Mouse (Mus musculus): ENCODE results near the gene Mboat1.

Mboat1 gene

DNA sequence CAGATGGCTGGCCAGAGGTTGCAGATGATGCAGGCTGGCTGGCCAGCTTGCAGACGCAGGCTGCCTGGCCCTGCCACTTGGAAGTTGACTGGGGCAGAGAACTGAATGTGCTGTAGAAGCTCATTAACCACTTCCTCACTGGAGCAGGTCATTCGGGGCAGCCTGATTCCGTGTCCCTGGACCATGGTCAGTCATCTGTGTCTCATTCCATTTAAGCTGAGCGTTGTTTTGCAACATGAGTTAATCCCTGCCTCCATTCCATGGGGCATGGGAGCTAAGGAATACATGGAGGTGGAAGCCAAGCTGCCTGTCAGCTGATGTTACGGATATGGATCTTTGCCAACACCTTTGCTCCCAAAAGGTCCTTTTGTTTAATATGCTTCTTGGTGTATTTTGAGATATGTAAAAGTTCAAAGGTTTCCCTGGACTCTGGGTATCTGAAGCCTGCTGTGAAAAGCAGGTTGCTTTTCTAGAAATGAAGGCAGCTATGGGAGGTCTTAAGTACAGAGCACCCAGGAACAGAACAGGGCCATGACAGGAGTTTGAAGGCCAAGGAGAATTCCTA lies 114.1 kb downstream of the Mboat1 start:
- DNase-seq (ENCODE audit: low read depth) = no peak

DNA sequence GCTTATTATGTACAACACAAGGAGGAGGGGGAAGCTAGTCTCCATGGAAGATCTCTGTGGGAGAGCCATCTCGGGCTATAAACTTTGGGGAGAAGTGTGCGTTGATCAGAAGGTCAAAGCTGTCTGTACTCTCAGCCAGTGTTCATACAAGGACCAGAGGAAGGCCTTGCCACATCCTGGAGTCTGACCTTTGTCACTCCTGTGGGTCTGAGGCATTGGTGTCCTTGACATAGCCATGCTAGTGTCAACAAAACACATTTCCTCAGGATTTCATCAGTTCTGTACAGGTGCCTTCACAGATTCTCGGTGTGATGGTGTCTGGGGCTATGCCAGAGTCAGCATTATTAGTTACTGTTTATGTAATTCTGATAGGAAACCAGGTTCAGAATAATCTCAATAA lies 115.1 kb downstream of the Mboat1 start:
- no peak for DNase-seq (ENCODE audit: low read depth)

- DNase-seq (ENCODE audit: low read depth) = no peak
Observed at GRCm38 (mm10) chr13:30252692-30253091, 116.4 kb downstream of the Mboat1 start.

GRCm38 (mm10) chr13:30253636-30254264 lies 117.5 kb downstream of the Mboat1 start:
- DNase-seq (ENCODE audit: low read depth) = no peak

DNA sequence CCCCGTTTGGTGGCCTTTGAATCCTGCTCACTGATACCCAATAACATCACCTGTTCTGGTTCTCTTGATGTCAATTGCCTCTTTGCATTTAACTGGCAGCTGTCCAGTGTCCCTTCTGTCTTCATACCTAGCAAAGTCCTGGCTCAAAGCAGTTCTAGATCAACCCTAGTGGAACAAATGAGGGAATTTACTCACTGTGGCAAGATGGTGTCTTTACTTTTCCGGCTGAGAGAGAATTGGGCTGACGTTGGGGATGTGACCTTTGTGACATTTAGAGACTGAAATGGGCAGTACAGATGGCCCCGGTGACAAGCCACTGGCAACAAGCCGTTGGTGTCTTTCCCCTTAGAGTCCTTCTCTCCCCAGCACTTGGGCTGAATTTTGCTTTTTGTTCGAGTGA lies 118.1 kb downstream of the Mboat1 start:
- no peak for DNase-seq (ENCODE audit: low read depth)

- no peak for DNase-seq (ENCODE audit: low read depth)
Observed at GRCm38 (mm10) chr13:30258802-30259201, 122.5 kb downstream of the Mboat1 start.

- no peak for DNase-seq (ENCODE audit: low read depth)
Observed at GRCm38 (mm10) chr13:30259326-30259725, 123.0 kb downstream of the Mboat1 start.

- peak; percentile 71 for DNase-seq (ENCODE audit: low read depth)
Observed at GRCm38 (mm10) chr13:30259912-30260560, 123.7 kb downstream of the Mboat1 start.

DNA sequence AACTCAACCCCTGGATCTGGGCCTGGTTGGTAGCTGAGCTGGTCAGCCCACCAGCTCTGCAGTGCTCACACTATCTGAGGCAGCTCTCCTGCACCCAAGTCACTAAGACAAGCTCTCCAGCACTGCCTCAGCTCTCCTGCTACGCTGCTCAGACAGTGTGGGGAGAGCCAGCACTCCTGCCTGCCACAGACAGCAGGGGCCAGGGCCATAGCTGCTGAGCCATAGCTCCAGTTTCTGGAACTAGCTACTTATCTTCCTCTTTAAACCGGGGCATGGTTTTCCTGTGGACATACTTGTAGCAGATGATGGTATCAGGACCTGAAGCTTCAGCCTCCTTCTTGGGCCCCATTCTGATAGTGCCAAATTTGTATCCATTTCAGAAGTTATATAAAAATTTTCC lies 127.4 kb downstream of the Mboat1 start:
- DNase-seq (ENCODE audit: low read depth) = no peak

GRCm38 (mm10) chr13:30264303-30264702 lies 128.0 kb downstream of the Mboat1 start:
- no peak for DNase-seq (ENCODE audit: low read depth)

DNA sequence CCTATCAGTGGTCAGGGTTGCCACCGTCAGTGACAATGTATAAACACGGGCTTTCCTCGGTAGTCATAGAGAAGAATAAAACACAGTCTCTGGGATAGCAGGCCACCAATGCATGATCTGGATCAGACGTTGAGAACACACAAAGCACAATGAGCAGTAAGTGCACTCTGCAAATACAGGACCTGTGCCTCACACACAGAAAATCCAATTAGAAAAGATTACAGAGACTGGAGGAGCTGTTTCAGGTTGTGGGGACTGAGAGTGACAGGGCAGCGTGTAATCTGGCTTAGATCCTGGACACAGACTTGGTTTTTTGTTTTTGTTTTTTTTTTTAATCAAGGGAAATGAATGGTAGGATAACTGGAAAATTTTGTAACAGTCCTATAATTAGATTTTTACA lies 128.5 kb downstream of the Mboat1 start:
- DNase-seq (ENCODE audit: low read depth) = no peak

- DNase-seq (ENCODE audit: low read depth) = no peak
Observed at GRCm38 (mm10) chr13:30266036-30266435, 129.7 kb downstream of the Mboat1 start.

GRCm38 (mm10) chr13:30272040-30272686 lies 135.9 kb downstream of the Mboat1 start:
- peak; percentile 34 for DNase-seq (ENCODE audit: low read depth)

All from c-Kit-positive CD71-negative TER-119-negative erythroid progenitor cells, embryonic 14.5 days (primary cell).